Mouse (Mus musculus): ENCODE data around the gene Cfap46.

DNA sequence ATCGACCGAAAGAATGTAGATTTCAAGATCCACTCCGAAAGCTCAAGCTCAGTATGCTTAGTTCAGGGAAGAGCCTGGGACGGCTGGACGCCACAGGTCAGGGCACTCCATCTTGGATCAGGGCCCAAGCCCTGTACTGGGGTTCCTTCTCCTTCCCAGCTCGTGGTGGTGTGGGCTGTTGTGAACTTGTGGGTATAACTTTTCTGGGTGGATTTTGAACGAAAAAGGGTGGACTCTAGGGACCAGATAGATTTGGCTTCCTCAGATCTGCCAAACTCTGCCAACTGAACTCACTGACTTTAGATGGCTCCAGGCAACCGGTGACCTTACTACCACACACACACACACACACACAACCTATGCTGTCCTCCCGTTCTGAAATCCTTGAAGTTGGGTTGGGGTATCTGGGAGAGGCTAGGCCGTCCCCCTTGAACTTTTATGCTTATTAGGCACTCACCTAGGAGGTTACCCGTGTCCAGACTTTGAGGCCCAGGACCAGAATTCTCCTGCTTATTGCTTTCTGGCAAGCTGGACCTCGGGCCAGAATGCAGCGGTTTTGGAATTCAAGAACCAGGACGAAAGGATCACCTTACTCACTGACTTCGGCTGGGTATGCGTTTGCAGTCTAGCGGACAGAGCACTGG is 100.4 kb downstream of the Cfap46 start:
- TF ChIP-seq POLR2A (IDR thresholded peaks at IDR 0.05; ENCODE audit: insufficient read depth, low read length) (no peak), CTCF (IDR thresholded peaks at IDR 0.05; ENCODE audit: low read depth, low read length) (no peak), EP300 (IDR thresholded peaks at IDR 0.05; ENCODE audit: insufficient read depth, low read depth, low read length) (no peak)
